Mouse (Mus musculus): ENCODE measurements around the gene Fam167b.
A peak's percentile ranks its signal among the peaks of the same experiment; 100 is the strongest.
"Not testable (repeated sequence)": the region's sequence is repeated elsewhere in the genome, so short reads cannot be mapped to it uniquely, and the experiment has no call there.

Fam167b gene

GRCm38 (mm10) chr4:129557256-129557808 lies 21.0 kb downstream of the Fam167b start:
- DNase-seq: no peak

GRCm38 (mm10) chr4:129556532-129557223 lies 21.7 kb downstream of the Fam167b start:
- DNase-seq: peak; percentile 66

DNA sequence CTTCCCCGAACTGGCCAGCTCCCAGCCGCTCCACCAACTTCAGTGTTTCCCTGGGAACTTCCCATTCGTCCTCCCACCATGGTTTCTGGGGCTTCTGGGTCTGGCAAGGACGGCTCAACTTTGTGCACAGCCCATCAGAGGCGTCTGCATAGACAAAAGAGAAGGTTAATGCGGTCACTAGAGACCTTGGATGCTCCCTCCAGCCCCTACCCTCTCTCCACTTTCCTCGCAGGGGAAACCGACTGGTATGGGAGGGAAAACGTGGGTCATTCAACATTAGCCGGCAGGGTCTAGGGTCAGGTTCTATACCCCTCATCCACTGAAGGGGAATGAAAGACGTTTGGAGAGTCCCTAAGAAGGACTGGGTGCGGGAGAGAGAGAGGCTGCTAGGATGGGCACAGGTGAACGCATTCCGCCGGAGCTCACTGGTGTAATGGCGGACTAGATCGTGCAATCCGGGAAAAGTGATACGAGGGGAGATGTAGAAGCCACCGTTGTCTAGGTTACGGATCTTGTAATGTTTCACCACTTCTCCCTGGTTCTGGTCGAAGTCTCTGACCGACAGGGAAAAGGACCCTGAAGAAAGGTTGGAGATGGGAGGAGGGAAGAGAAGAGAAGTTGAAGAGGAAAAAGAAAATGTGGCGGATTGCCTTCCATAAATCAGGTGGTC lies 22.4 kb downstream of the Fam167b start:
- DNase-seq: no peak

GRCm38 (mm10) chr4:129555421-129555861 lies 22.9 kb downstream of the Fam167b start:
- DNase-seq: peak; percentile 54

DNA sequence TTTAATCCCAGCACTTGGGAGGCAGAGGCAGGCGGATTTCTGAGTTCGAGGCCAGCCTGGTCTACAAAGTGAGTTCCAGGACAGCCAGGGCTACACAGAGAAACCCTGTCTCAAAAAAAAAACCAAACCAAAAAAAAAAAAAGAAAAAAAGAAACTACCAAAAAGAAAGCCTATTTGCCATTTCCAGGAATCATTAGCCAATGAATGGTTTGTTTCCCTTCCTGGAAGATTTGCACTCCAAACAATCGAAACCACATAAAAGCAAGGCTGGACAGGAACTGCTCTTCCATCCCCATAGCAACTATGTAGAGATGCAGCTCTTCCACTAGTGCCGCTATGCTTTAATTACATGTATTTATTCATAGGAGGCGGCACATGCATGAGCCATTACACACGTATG lies 23.8 kb downstream of the Fam167b start:
- not testable (repeated sequence) for DNase-seq

DNA sequence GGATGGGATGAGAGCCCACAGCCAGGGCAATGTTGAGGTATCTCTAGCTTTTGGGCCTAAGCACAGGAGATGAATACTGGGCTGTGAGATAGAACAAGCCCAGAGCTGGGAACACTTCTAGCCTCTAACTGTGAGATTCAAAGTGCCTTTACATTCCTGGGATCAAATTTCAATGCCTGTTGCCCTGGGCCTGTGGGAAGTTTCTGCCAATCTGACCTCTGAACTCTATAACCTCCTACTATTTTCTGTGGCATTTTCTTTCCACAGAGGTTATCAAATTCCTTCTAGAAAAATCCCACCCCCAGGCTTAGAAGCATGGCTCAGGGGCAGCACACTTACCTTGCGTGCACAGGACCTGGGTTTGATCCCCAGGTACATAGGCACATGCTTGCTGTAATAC lies 28.1 kb downstream of the Fam167b start:
- DNase-seq: no peak

DNA sequence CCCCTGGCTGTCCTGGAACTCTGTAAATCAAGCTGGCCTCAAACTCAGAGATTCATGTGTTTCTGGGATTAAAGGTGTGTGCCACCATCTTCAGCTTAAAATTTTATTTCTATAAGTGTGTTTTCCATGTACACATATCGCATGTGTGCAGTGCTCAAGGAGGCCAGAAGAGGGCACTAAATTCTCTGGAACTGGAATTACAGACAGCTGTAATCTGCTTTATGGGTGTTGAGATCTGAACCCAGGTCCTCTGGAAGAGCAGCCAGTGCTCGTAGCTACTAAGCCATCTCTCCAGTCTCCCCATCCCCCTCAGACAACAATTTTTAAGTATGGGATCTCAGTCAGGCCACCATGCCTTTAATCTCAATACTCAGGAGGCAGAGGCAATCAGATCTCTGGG lies 29.0 kb downstream of the Fam167b start:
- DNase-seq: no peak

GRCm38 (mm10) chr4:129547631-129548030 lies 30.7 kb downstream of the Fam167b start:
- DNase-seq: not testable (repeated sequence)

- no peak for DNase-seq
These were observed 34.2 kb downstream of the Fam167b start for GRCm38 (mm10) chr4:129544106-129544505.

DNA sequence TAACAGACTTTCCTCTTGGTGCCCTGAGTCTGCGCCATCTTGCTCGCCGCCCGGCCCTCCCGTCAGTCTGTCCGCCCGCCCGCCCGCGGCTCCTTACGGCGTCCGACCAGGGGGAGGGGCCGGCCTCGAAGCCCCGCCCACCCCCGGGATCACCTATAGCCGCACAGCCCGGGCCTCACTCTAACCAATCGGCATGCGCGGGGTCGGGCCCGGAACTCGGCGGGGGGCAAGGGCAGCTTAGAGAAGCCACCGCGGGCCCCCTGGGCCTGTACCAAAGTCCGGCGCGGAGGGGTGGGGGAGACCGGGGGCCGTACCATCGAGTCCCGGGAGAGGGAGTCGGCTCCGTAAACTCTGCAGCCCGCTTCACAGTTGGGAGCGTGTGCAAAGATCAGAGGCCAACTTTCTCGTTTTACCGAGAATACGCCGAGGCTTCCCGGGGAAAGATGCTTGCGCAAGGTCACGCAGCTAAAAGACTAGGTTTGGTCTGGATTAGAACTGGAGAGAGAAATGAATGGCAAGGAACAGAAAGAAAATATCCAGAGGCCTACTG lies 35.7 kb downstream of the Fam167b start, which contains the start of gene Hdac1:
TSS of gene Hdac1 (minus strand) at position 122 of the 550 bp plus-strand sequence.
- DNase-seq: peak; percentile 98

- peak; percentile 20 for DNase-seq
These were observed 36.3 kb downstream of the Fam167b start for GRCm38 (mm10) chr4:129541868-129542591.

DNA sequence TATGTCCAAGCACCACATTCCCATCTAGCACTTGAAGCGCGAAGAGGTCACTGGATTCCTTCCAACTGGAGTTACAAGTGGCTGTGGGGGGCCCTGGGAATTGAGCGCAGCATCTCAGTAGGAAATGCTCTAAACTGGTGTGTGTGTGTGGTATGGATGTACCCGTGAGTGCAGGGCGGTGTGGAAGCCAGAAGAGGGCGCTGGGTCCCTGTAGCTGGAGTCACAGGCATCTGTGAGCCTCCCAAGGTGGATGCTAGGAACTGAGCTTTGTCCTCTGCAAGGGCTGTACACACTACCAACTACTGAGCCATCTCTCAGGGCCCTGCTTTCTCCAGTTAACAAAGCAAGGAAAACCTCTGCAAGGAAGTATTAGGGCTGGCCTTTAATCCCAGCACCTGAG lies 38.3 kb downstream of the Fam167b start:
- DNase-seq: no peak

GRCm38 (mm10) chr4:129528901-129529300 lies 49.4 kb downstream of the Fam167b start:
- DNase-seq: not testable (repeated sequence)
